Mouse (Mus musculus) thymus, adult 2 months (tissue): ENCODE results near the gene Hsf2bp. TPM values are rescaled to one million over a fixed set of nuclear protein-coding genes. Genes with fewer than 3 reads are reported as not detected.

Experiments used
- DNase-seq: peaks from one replicate; pipeline ENCODE4 v3.0.0; 2021
- H3K27ac ChIP-seq: fragments of 200-500 bp; 2 replicates; pipeline ENCODE4 v1.5.1; 2012; ENCODE audit warnings: low read length, control low read depth; ENCODE audit not compliant: control insufficient read depth, insufficient read depth
- H3K27me3 ChIP-seq: fragments of 200-500 bp; 2 replicates; pipeline ENCODE4 v1.6.1; 2012; ENCODE audit warnings: mild to moderate bottlenecking, low read length, moderate library complexity, mixed read lengths; ENCODE audit not compliant: control insufficient read depth, insufficient read depth
- H3K36me3 ChIP-seq: fragments of 200-500 bp; 2 replicates; pipeline ENCODE4 v1.6.1; 2012; ENCODE audit warnings: mild to moderate bottlenecking, low read length, moderate library complexity; ENCODE audit not compliant: control insufficient read depth, insufficient read depth
- H3K4me1 ChIP-seq: fragments of 200-500 bp; replicated peaks from 2 replicates; pipeline ENCODE4 v1.6.1; 2012; ENCODE audit warnings: low read length; ENCODE audit not compliant: control insufficient read depth, insufficient read depth
- H3K4me3 ChIP-seq: fragments of 200-500 bp; 2 replicates; pipeline ENCODE4 v1.5.1; 2012; ENCODE audit warnings: mild to moderate bottlenecking, low read length, control low read depth, moderate library complexity; ENCODE audit not compliant: control insufficient read depth, insufficient read depth
- CTCF ChIP-seq: fragments of 200-500 bp; IDR thresholded peaks from 2 replicates; pipeline ENCODE4 v1.5.1; 2012; ENCODE audit warnings: mild to moderate bottlenecking, control low read depth, low read length, moderate library complexity, borderline replicate concordance; ENCODE audit not compliant: control insufficient read depth, poor library complexity, insufficient read depth; ENCODE audit errors: extremely low read depth
- POLR2A ChIP-seq: fragments of 200-500 bp; IDR thresholded peaks from 2 replicates; pipeline ENCODE4 v1.6.1; 2012; ENCODE audit warnings: mild to moderate bottlenecking, low read length, control low read depth, moderate library complexity; ENCODE audit not compliant: control insufficient read depth, poor library complexity, insufficient read depth; ENCODE audit errors: extremely low read depth
- WGBS: fragments of 180-500 bp; shearing (Covaris S2); methylation state at CpG from one replicate; pipeline ENCODE4 v1.1.7; 2018; 5-methylcytosine and 5-hydroxymethylcytosine counted together
- polyA plus RNA-seq: library from polyadenylated mRNA; depleted of rRNA; stranded (reverse); fragments of >200 nt; gene quantifications from 2 replicates; pipeline ENCODE4 v1.2.3, GENCODE M21; 2012

The Hsf2bp gene
- polyA plus RNA-seq, 1 experiment = 0.54 TPM

DNA sequence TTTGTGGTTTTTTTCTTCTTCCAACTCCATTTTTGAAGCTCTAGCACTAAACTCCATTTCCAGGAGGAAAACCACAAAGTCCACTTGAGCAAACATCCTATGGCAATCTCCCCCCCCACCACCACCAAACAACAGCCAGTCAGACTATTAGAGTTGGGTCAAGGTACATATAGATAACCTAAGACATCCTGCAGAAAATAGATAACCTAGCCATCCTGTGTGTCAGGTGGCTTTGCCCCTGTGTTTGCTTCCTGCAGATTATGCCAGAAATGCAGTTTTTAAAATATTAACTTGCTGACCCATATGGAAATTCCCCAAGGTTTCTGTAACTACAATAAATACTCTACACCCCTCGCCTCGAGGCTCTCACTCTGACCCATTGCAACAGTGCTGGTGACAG lies 40.4 kb downstream of the Hsf2bp start:
- TF ChIP-seq POLR2A = no peak
- TF ChIP-seq CTCF = no peak
- no peak overlapping the region for H3K4me3 ChIP-seq
- DNase-seq = no peak
- no peak overlapping the region for H3K27ac ChIP-seq
- no peaks in the 10 kb centered on the region for H3K27me3 ChIP-seq
- WGBS = 75% methylated on average over 2 of the region's 2 CpGs
- no peaks in the 10 kb centered on the region for H3K4me1 ChIP-seq
- H3K36me3 ChIP-seq = no peaks in the 10 kb centered on the region

DNA sequence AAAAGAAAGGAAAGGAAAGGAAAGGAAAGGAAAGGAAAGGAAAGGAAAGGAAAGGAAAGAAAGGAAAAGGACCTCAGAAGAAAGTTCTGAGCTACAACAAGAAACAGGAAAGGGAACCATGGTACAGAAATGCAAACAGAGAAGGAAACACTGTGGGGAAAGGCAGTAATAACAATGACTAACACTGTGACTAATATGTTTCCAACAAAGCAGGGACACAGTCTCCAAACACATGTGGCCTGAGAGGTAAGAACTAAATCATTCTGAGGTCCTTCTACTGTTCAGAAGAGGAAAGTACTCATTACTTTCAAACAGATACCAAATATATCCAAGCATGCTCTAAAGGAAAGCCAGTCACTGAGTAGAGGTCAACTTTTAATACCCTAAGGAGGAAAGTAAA lies 42.0 kb downstream of the Hsf2bp start:
- Histone ChIP-seq H3K27me3 (no peaks in the 10 kb centered on the region), H3K27ac (no peak overlapping the region), H3K4me3 (no peak overlapping the region), H3K4me1 (no peaks in the 10 kb centered on the region), H3K36me3 (no peaks in the 10 kb centered on the region)
- DNase-seq = no peak
- no peak for TF ChIP-seq CTCF
- TF ChIP-seq POLR2A = no peak

DNA sequence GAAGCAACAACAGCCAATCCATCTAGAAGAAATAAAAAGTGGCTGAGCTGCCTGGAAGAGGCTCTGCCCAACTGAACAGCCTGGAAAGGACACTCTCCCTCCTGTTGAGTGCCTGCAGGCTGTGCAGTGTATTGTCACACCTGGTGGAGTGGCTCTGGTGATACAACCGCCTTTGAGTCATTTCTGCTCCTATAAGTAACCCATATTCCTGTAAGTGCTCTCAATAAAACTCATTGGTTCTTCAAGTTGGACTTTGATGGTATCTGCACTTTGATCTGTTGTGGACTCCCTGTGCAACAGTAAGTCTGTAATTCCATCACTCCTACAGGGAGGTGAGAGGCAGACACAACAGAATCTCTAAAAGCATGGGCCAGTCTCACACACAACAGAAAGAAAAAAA lies 42.8 kb downstream of the Hsf2bp start:
- H3K27me3 ChIP-seq = no peaks in the 10 kb centered on the region

DNA sequence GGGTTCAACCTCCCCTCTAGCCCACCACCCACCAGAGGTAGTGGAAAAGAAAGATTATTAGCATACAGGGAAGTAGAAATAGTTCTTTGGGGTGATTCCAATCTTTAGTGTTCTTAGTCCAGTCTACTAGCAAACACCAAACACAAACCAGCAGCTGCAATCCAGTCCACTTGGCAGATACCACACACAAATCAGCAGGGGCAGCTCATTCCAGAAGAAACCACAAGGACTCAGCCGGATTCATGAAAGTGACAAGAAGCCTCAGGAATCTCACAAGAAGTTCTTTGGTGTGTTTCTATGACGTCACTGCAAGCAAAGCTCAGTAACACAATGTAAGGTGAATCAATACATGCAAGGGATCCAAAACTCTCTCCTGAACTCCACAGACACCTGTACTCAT lies 44.1 kb downstream of the Hsf2bp start:
- Histone ChIP-seq H3K4me1 (no peaks in the 10 kb centered on the region), H3K4me3 (no peak overlapping the region), H3K36me3 (no peaks in the 10 kb centered on the region), H3K27me3 (no peaks in the 10 kb centered on the region), H3K27ac (no peak overlapping the region)
- TF ChIP-seq CTCF = no peak
- no peak for TF ChIP-seq POLR2A
- WGBS = 93% methylated on average over 2 of the region's 2 CpGs
- DNase-seq = no peak

More for the DNA sequence above, 42.8 kb downstream of the Hsf2bp start:
- no peak overlapping the region for H3K27ac ChIP-seq
- H3K4me1 ChIP-seq = no peaks in the 10 kb centered on the region
- TF ChIP-seq CTCF (no peak), POLR2A (no peak)
- 100% methylated on average over 1 of the region's 1 CpGs for whole genome bisulfite sequencing
- H3K4me3 ChIP-seq = no peak overlapping the region
- no peaks in the 10 kb centered on the region for H3K36me3 ChIP-seq
- DNase-seq = no peak

DNA sequence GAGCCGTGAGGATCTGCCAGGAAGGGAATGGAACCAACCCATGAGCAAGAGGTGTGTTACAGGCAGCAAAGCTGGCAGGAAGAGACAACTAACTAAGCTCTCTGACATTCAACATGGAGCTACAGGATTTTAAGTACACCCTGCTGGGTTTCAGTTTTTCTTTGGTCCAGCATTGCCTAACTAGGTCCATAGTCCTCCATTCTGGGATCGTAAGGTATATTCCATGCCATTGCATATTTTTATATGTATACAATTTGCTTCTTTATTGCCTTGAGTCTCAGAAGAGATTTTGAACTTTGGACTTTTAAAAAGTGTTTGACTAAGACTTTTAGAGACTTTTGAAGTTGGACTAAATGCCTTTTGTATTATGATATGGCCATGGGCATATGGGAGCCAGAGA lies 47.1 kb downstream of the Hsf2bp start:
- no peaks in the 10 kb centered on the region for H3K27me3 ChIP-seq
- TF ChIP-seq POLR2A (no peak), CTCF (no peak)
- no peak overlapping the region for H3K4me3 ChIP-seq
- H3K27ac ChIP-seq = no peak overlapping the region
- no peaks in the 10 kb centered on the region for H3K4me1 ChIP-seq
- 100% methylated on average over 2 of the region's 2 CpGs for WGBS
- DNase-seq = no peak
- no peaks in the 10 kb centered on the region for H3K36me3 ChIP-seq

DNA sequence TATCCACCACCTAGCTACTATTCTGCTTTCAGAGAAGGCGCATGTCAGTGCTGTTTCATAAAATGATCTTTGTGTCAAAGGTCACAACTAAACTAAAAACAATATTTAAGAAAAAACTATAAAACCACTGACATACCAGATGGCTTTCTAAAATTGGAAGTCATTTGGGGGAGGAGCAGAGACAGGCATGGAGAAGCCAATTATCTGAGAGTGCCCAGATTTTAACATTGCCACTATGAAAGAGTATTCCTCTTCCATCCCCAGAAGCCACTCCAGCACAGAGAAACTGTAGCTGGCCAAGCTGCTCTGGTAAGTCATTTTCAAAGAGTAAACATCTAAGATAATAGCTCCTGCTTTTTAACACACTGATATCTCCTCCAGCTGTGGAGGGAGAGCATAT lies 49.2 kb downstream of the Hsf2bp start:
- Histone ChIP-seq H3K36me3 (no peaks in the 10 kb centered on the region), H3K27ac (no peak overlapping the region), H3K27me3 (no peaks in the 10 kb centered on the region), H3K4me1 (no peaks in the 10 kb centered on the region), H3K4me3 (no peak overlapping the region)
- TF ChIP-seq CTCF (no peak), POLR2A (no peak)
- DNase-seq = no peak
- WGBS = 94% methylated on average over 1 of the region's 1 CpGs

DNA sequence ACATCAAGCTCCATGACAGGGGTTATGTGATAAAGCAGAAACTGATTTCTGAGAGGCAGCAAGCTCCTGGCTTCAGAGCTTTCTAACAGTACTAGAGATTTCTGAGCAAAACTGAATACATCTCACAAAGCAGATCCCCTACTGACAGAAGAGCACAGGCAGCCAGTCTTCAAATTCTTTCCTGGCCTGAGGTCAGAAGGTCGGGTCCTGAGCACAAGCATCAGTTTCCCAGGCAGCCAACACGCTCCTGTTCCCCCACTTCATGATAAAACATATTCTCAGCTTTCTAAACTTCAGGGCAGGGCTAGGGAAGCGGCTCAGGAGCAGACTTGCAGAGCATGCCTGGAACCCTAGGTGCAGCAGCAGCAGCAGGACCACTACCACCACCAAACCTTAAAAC lies 52.7 kb downstream of the Hsf2bp start:
- Histone ChIP-seq H3K4me3 (no peak overlapping the region), H3K27me3 (no peaks in the 10 kb centered on the region), H3K36me3 (no peaks in the 10 kb centered on the region), H3K4me1 (no peaks in the 10 kb centered on the region), H3K27ac (no peak overlapping the region)
- TF ChIP-seq CTCF = no peak
- no peak for TF ChIP-seq POLR2A
- 89% methylated on average over 3 of the region's 3 CpGs for WGBS
- DNase-seq = no peak
